Mouse (Mus musculus): Measurements from ENCODE around the gene Clstn2.

DNA sequence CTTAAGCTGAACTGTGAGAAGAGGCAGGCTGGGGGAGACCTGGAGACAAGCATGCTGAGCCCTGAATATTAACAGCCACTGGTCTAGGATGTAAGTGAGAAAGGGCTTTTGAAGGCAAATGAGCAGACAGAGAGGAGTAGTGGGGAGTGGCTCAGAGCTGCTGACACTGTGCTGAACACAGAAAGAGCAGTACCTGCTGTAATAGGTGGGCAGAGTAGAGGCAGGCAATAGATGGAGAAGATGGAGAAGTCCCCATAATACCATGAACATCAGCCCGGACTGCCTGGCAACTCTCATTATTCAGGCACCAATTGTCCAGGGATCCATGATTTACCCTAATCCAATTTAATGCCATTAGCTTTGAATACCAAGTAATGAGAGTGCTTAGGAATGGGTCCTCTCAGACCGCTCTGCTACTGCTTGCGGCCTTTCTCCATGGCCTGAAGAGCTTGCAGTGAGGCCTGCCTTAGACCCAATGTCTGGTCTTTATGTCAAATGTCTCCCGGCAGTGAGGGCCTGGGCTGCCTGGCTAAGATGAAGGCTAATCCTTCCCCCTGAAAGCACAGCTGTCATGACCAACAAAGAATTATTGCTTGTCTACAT, 329.0 kb downstream of the Clstn2 start:
- TF ChIP-seq EP300 (IDR thresholded peaks at IDR 0.05; ENCODE audit: low read depth in 1 of 2, low read length in 2 of 2) (no peak), POLR2AphosphoS2 (IDR thresholded peaks at IDR 0.05; ENCODE audit: low read length) (no peak), POLR2A (IDR thresholded peaks at IDR 0.05; ENCODE audit: control insufficient read depth in 1 of 2, insufficient read depth in 1 of 2, low read depth in 1 of 2, low read length in 2 of 2, poor library complexity in 1 of 2) (no peak), MAFK (IDR thresholded peaks at IDR 0.05; ENCODE audit: borderline replicate concordance, low read depth, low read length) (no peak), ZNF384 (IDR thresholded peaks at IDR 0.05; ENCODE audit: low read depth, low read length) (no peak), UBTF (IDR thresholded peaks at IDR 0.05; ENCODE audit: borderline replicate concordance, insufficient read depth, low read depth, low read length) (no peak), GABPA (IDR thresholded peaks at IDR 0.05; ENCODE audit: low read depth, low read length) (no peak)
